Mouse (Mus musculus): ENCODE results near the gene Cyp2b10.

- TF ChIP-seq CTCF (conservative IDR thresholded peaks at IDR 0.05; ENCODE audit: insufficient read depth, insufficient read length, low read depth, low read length): no peak
- no peak for TF ChIP-seq POLR2A (IDR thresholded peaks at IDR 0.05; ENCODE audit: low read depth, low read length)
Measured at GRCm38 (mm10) chr7:25895162-25895561, 2.3 kb upstream of the Cyp2b10 start.

Data from kidney, adult 2 months (tissue).